Mouse (Mus musculus): ENCODE data around the gene Mkrn3.

The Mkrn3 gene

GRCm38 (mm10) chr7:62419493-62420360, at the start of gene Mkrn3:
Gene Mkrn3 (minus strand): TSS chr7:62420139.
- DNase-seq, result peak; percentile 7

DNA sequence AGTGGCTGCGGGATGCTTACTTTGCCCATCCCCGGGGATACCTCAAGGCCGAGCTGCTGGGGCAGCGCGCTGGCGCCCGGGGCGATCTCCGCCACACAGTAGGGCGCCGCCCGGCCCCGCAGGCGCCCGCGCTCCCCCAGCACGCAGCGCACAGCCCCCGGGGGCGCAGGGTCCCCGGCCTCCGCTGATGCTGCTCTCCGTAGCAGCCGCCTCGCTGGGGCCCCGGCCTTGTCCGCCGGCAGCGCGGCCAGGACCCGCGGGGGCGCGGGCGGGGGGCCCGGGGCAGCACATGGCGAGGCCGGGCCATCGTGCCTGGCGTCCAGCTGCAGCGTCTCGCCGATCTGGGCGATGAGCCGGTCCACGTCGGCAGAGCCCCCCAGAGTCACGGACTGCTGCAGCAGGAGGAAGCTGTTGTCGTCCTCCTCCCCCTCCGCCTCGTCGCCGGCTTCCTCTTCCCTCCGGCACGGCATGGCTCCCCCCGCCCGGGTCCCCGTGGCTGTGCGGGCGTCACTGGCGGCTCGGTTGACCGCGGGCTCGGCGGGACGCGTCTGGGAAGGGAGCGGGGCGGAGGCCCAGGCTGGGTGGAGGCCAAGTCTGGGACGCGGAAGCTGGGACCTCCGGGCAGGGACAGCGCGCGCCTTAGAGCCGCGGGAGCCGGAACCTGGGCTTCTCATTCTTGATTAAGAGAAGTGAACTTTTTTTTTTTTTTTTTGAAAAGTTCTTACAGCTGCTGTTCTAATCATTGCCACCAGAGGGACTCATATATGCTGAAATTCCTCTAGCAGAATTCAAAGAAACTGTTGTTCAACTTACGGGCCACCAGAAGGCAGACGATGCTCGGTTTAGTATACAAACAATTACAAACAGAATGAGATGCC, 44.2 kb upstream of the Mkrn3 start, which contains the start of gene Peg12:
TSS of gene Peg12 (minus strand) at position 633 of the 878 bp plus-strand sequence.
- peak; percentile 44 for DNase-seq

- no peak for DNase-seq
These were observed 43.3 kb upstream of the Mkrn3 start for GRCm38 (mm10) chr7:62463007-62463877.

DNA sequence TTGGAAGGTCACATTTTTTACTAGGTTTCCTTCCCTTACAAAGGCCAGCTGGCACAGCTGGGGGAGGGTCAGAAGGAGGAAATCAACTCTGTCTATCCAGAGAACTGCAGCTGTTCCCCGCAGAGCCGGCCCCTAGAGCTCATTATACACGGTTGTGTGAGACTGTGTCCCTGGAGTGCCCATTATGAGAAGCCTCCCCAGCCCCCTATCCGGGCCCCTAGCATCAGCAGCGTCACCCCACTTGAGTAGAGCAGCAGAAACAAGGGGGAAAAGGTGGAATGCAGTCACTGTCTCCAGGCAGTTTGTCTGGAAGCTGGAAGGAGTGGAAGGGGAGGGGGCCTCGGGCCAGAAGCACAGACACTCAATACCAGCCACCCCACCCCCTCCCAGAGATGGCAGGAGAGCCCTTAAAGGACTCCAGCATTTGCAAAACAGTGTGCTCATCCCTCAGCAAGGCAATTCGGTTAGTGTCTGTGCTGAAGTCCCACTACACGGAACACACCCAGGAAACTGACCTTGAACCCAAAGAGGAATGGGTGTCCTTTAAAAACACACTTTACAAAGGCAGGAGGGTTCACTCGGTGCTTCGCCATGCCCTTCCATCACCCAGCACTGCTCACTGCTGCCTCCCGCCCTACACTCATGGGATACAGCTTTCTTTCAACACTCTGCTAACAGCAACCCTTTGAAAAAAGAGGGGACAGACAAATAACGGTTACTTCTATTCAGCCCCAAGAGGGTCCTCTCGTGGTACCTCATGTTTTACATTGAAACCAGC, 42.5 kb upstream of the Mkrn3 start:
- DNase-seq, result no peak

- DNase-seq, result no peak
These were observed 32.4 kb upstream of the Mkrn3 start for GRCm38 (mm10) chr7:62452353-62452752.

- no peak for DNase-seq
These were observed 25.7 kb upstream of the Mkrn3 start for GRCm38 (mm10) chr7:62445431-62446165.

- DNase-seq, result no peak
These were observed 16.5 kb upstream of the Mkrn3 start for GRCm38 (mm10) chr7:62436394-62436793.

GRCm38 (mm10) chr7:62433243-62433642, 13.3 kb upstream of the Mkrn3 start:
- peak; percentile 10 for DNase-seq

DNA sequence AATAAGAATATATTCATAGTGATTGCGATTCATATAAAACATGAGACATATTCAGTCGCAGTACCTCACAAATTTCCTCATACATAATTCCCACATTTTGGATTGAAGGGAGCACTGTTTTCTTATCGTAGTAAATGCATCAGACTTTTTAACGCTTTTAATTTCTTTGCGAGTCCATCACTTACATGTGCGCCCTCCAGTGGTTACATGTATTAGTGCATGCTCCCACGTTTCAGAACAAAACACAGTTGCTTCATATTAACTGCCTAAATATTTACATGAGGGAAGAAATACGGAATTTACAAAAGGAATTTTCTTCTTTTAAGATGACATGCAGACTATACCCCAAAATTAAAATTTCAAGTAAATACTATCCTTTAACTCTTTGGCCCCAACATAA, 8.4 kb upstream of the Mkrn3 start:
- no peak for DNase-seq

GRCm38 (mm10) chr7:62423210-62423609, 3.3 kb upstream of the Mkrn3 start:
- no peak for DNase-seq

GRCm38 (mm10) chr7:62420566-62420965, 627 bp upstream of the Mkrn3 start:
- DNase-seq, result no peak

DNA sequence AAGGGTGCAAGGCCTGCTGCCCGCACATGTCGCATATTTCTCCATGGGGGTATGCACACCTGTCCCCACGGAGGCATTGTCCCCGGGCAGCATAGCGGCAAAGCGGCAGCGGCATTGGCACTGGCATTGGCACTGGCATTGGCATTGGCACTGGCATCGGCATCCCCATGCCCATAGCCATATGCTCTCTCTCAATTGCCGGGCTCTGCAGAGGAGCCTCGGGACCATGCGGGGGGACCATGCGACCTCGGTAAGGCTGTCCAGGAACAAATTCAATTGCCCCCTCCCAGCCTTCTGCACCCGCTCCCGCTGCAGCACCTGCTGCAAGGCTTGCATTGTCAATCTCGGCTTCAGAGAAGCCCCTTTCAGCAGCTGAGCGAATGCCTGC, 840 bp downstream of the Mkrn3 start:
- DNase-seq, result no peak

- DNase-seq, result no peak
These were observed 1.6 kb downstream of the Mkrn3 start for GRCm38 (mm10) chr7:62418346-62418745.

DNA sequence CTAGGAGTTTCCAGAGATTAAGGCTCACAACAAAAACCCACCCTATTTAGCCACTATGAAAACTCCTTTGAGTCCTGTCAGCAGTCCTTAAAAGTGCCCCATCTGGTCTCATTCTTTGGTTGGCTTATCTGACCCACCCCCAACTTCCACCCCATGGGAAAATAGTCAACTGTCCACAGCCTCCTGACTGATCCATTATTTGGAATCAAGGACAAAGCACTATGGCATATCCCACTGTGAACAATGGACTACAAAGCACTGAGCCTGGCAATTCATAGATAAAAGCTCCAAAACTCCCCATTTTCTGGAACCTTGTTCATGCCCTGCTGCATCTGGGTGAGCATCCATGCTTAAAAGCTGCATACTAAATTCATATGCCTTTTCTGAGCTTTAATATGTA, 3.8 kb downstream of the Mkrn3 start:
- DNase-seq, result no peak

- DNase-seq, result no peak
These were observed 4.7 kb downstream of the Mkrn3 start for GRCm38 (mm10) chr7:62415222-62415621.

- DNase-seq, result no peak
These were observed 12.1 kb downstream of the Mkrn3 start for GRCm38 (mm10) chr7:62407803-62408202.

- no peak for DNase-seq
These were observed 13.3 kb downstream of the Mkrn3 start for GRCm38 (mm10) chr7:62406573-62407050.

DNA sequence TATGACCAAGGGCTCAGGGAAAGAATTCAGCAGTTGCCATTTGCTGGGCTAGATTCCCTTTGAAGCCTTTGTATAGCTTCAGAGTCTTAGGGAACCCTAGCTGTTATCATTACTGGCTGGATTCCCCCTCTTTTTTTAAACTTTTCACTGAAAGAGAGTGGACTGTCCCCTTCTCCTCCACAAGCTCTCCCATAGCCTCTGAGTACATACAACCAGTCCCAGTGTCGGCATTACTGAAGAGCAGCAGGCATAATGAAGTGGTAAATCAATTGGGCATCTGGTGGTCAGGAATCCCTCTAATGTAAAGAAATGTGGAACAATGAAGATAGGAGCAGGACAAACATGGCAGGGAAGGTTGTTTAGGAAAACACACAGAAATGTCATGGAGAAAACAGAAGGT, 27.7 kb downstream of the Mkrn3 start:
- no peak for DNase-seq

DNA sequence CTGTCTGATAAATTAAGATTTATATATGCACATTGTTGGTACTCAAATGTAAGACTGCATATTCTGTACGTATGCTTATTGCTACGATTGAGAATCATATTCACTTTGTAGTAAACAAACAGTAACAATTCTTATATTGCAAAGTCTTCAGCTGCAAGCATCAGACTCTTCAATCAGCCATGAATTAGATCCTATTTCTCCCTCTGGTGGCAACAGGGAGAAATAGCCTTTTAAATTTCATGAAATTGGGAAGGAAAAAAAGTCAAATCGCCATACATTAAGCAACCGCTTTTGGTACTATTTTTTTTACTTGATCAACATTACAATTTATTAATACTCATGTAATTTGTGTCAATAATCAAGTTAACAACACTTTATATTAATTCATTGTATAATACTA, 31.6 kb downstream of the Mkrn3 start:
- no peak for DNase-seq

DNA sequence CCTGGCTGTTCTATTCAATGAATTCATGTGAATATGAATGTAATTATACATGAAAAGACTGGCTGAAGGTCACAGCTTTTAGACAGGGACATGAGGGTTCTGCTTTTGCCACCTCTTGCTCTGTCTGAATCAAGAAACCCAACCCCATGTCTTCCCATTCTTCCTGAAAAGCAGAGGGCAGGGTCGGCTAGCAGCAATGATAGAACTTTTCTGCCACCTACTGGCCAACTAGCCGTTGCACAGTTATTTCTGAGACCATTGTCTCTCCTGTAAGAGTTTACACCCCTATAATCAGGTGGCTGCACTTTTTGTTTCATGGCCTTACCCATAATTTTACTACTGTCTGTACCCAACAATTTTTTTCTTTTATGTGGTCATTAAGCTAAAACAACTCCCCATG, 37.5 kb downstream of the Mkrn3 start:
- peak; percentile 30 for DNase-seq

GRCm38 (mm10) chr7:62378529-62378928, 41.4 kb downstream of the Mkrn3 start:
- DNase-seq, result no peak

Data from cerebellum, adult 9-10 months (tissue).